Mouse (Mus musculus): Measurements from ENCODE around the gene Nmnat3. TPM values are rescaled to one million over a fixed set of nuclear protein-coding genes. Genes with fewer than 3 reads are reported as not detected.

Nmnat3 gene
- total and polyA plus RNA-seq, 3 experiments: 8.1 to 9.3 (median 9.2) TPM

- TF ChIP-seq UBTF (IDR thresholded peaks at IDR 0.05; ENCODE audit: low read depth, low read length) (no peak), CTCF (conservative IDR thresholded peaks at IDR 0.05 in 1 of 2, IDR thresholded peaks at IDR 0.05 in 1 of 2; ENCODE audit: low read depth in 2 of 2, low read length in 2 of 2) (no peak), ZKSCAN1 (IDR thresholded peaks at IDR 0.05; ENCODE audit: borderline replicate concordance, low read depth, low read length) (no peak), KAT2A (IDR thresholded peaks at IDR 0.05; ENCODE audit: insufficient replicate concordance, low read length) (no peak), CHD1 (IDR thresholded peaks at IDR 0.05; ENCODE audit: low read depth, low read length) (no peak), MEF2A (IDR thresholded peaks at IDR 0.05; ENCODE audit: borderline replicate concordance, low read depth, low read length) (no peak), IRF4 (IDR thresholded peaks at IDR 0.05; ENCODE audit: low read depth, low read length) (no peak), POLR2A (IDR thresholded peaks at IDR 0.05; ENCODE audit: low read depth, low read length) (no peak), TCF12 (IDR thresholded peaks at IDR 0.05; ENCODE audit: low read depth, low read length) (no peak), CHD2 (IDR thresholded peaks at IDR 0.05; ENCODE audit: low read length) (no peak)
- Histone ChIP-seq H3K9me3 (replicated peaks; ENCODE audit: low read length) (no peaks in the 10 kb centered on the region), H3K4me2 (ENCODE audit: insufficient read depth, low read depth, poor library complexity, severe bottlenecking) (no peak overlapping the region), H3K4me3 (replicated peaks in 1 of 3; ENCODE audit: low read depth in 2 of 3, low read length in 2 of 3, poor library complexity in 1 of 3) (no peak overlapping the region), H3K36me3 (replicated peaks in 1 of 2; ENCODE audit: control insufficient read depth in 1 of 2, insufficient read depth in 1 of 2, low read length in 1 of 2) (no peaks in the 10 kb centered on the region), H3K4me1 (ENCODE audit: control insufficient read depth in 1 of 2, insufficient read depth in 2 of 2) (peaks cover 0 to 5% of the 10 kb centered on the region in 2 experiments; a peak in 1 of 4 replicates), H3K9ac (ENCODE audit: insufficient read depth, low read depth) (no peak overlapping the region), H3K79me2 (replicated peaks; ENCODE audit: control insufficient read depth, extremely low read depth, insufficient read depth, poor library complexity, severe bottlenecking) (no peaks in the 10 kb centered on the region), H3K27me3 (replicated peaks) (peaks cover 11% of the 10 kb centered on the region), H3K27ac (ENCODE audit: insufficient read depth, low read depth) (no peak overlapping the region)
- dilution Hi-C loops (cut with MboI; ENCODE audit: extremely low pct_ligation_motif_present, extremely low pct_unique_long_range_greater_than_20kb, low sequenced_read_pairs): no loop called here
- DNase-seq (ENCODE audit: extremely low read depth): no peak
- in situ Hi-C loops (cut with MboI; ENCODE audit: low pct_ligation_motif_present, low pct_unique_long_range_greater_than_20kb, low sequenced_read_pairs): no loop called here
Observed at GRCm38 (mm10) chr9:98430528-98430927, 143.3 kb downstream of the Nmnat3 start.

GRCm38 (mm10) chr9:98433021-98433420 lies 145.8 kb downstream of the Nmnat3 start:
- Histone ChIP-seq H3K9ac (ENCODE audit: insufficient read depth, low read depth) (no peak overlapping the region), H3K79me2 (replicated peaks; ENCODE audit: control insufficient read depth, extremely low read depth, insufficient read depth, poor library complexity, severe bottlenecking) (no peaks in the 10 kb centered on the region), H3K4me2 (ENCODE audit: insufficient read depth, low read depth, poor library complexity, severe bottlenecking) (no peak overlapping the region), H3K36me3 (replicated peaks in 1 of 2; ENCODE audit: control insufficient read depth in 1 of 2, insufficient read depth in 1 of 2, low read length in 1 of 2) (no peaks in the 10 kb centered on the region), H3K27me3 (replicated peaks) (peaks cover 11% of the 10 kb centered on the region), H3K4me1 (ENCODE audit: control insufficient read depth in 1 of 2, insufficient read depth in 2 of 2) (peaks cover 0 to 5% of the 10 kb centered on the region in 2 experiments; a peak in 1 of 4 replicates), H3K4me3 (replicated peaks in 1 of 3; ENCODE audit: low read depth in 2 of 3, low read length in 2 of 3, poor library complexity in 1 of 3) (no peak overlapping the region), H3K9me3 (replicated peaks; ENCODE audit: low read length) (no peaks in the 10 kb centered on the region), H3K27ac (ENCODE audit: insufficient read depth, low read depth) (no peak overlapping the region)
- in situ Hi-C loops (cut with MboI; ENCODE audit: low pct_ligation_motif_present, low pct_unique_long_range_greater_than_20kb, low sequenced_read_pairs) (no loop called here), dilution Hi-C loops (cut with MboI; ENCODE audit: extremely low pct_ligation_motif_present, extremely low pct_unique_long_range_greater_than_20kb, low sequenced_read_pairs) (no loop called here)
- no peak for TF ChIP-seq E2F4 (IDR thresholded peaks at IDR 0.05; ENCODE audit: insufficient replicate concordance, low read depth, low read length)
- no peak for TF ChIP-seq JUN (IDR thresholded peaks at IDR 0.05; ENCODE audit: insufficient read depth, low read depth, low read length)
- TF ChIP-seq SIN3A (IDR thresholded peaks at IDR 0.05; ENCODE audit: low read length): no peak
- no peak for TF ChIP-seq USF1 (IDR thresholded peaks at IDR 0.05; ENCODE audit: low read depth, low read length)
- TF ChIP-seq POLR2AphosphoS2 (IDR thresholded peaks at IDR 0.05; ENCODE audit: low read depth, low read length): no peak
- no peak for TF ChIP-seq MXI1 (IDR thresholded peaks at IDR 0.05; ENCODE audit: low read depth, low read length)
- no peak for TF ChIP-seq ZKSCAN1 (IDR thresholded peaks at IDR 0.05; ENCODE audit: borderline replicate concordance, low read depth, low read length)
- no peak for TF ChIP-seq MAZ (IDR thresholded peaks at IDR 0.05; ENCODE audit: low read depth, low read length)
- TF ChIP-seq CHD2 (IDR thresholded peaks at IDR 0.05; ENCODE audit: low read length): no peak
- TF ChIP-seq EP300 (IDR thresholded peaks at IDR 0.05; ENCODE audit: low read length): no peak
- no peak for TF ChIP-seq PAX5 (IDR thresholded peaks at IDR 0.05; ENCODE audit: low read length)
- TF ChIP-seq MAX (IDR thresholded peaks at IDR 0.05; ENCODE audit: low read length): no peak
- no peak for TF ChIP-seq ZMIZ1 (IDR thresholded peaks at IDR 0.05; ENCODE audit: low read depth, low read length)
- no peak for TF ChIP-seq RAD21 (IDR thresholded peaks at IDR 0.05; ENCODE audit: low read depth, low read length)
- no peak for TF ChIP-seq IRF4 (IDR thresholded peaks at IDR 0.05; ENCODE audit: low read depth, low read length)
- TF ChIP-seq MEF2A (IDR thresholded peaks at IDR 0.05; ENCODE audit: borderline replicate concordance, low read depth, low read length): no peak
- TF ChIP-seq NELFE (IDR thresholded peaks at IDR 0.05; ENCODE audit: low read depth, low read length): no peak
- TF ChIP-seq RCOR1 (conservative IDR thresholded peaks at IDR 0.05; ENCODE audit: low read depth, low read length): no peak
- TF ChIP-seq SMC3 (IDR thresholded peaks at IDR 0.05; ENCODE audit: low read depth, low read length): no peak
- TF ChIP-seq TCF12 (IDR thresholded peaks at IDR 0.05; ENCODE audit: low read depth, low read length): no peak
- no peak for DNase-seq (ENCODE audit: extremely low read depth)

All from CH12.LX (cell line).